Mouse (Mus musculus) liver, embryonic 11.5 days (tissue): ENCODE results near the gene Amh. TPM values are rescaled to one million over a fixed set of nuclear protein-coding genes. Genes with fewer than 3 reads are reported as not detected.

Source experiments
- ATAC-seq: fragments of 200-750 bp; cut with Nextera tagmentation; replicated peaks from 2 replicates; pipeline ENCODE4 v1.8.0; 2017; ENCODE audit warnings: moderate number of reproducible peaks, mild to moderate bottlenecking, moderate TSS enrichment, moderate library complexity; ENCODE audit not compliant: low FRiP score
- DNase-seq: peaks from one replicate; pipeline ENCODE4 v3.0.0-alpha.2; 2017; ENCODE audit warnings: low spot score
- H3K27ac ChIP-seq: fragments of 300-500 bp; sonication (generic); 2 replicates; pipeline ENCODE4 v1.5.1; 2014; ENCODE audit warnings: mild to moderate bottlenecking, low read depth, low read length, control low read depth
- H3K27me3 ChIP-seq: fragments of 300-500 bp; sonication (generic); replicated peaks from 2 replicates; pipeline ENCODE4 v1.6.1; 2014; ENCODE audit warnings: low read length, mixed read lengths; ENCODE audit not compliant: control insufficient read depth, insufficient read depth
- H3K36me3 ChIP-seq: fragments of 300-500 bp; sonication (generic); 2 replicates; pipeline ENCODE4 v1.6.1; 2014; ENCODE audit warnings: mild to moderate bottlenecking, low read length, moderate library complexity, mixed read lengths; ENCODE audit not compliant: control insufficient read depth, insufficient read depth
- H3K4me1 ChIP-seq: fragments of 300-500 bp; sonication (generic); replicated peaks from 2 replicates; pipeline ENCODE4 v1.6.1; 2014; ENCODE audit warnings: low read length, mixed read lengths; ENCODE audit not compliant: control insufficient read depth, insufficient read depth
- H3K4me2 ChIP-seq: fragments of 300-500 bp; sonication (generic); 2 replicates; pipeline ENCODE4 v1.6.1; 2014; ENCODE audit warnings: mild to moderate bottlenecking, control low read depth, moderate library complexity
- H3K4me3 ChIP-seq: fragments of 300-500 bp; sonication (generic); 2 replicates; pipeline ENCODE4 v1.5.1; 2014; ENCODE audit warnings: low read depth, low read length, control low read depth
- H3K9ac ChIP-seq: fragments of 300-500 bp; sonication (generic); 2 replicates; pipeline ENCODE4 v1.6.1; 2014; ENCODE audit warnings: low read depth, low read length, control low read depth
- H3K9me3 ChIP-seq: fragments of 300-500 bp; sonication (generic); 2 replicates; pipeline ENCODE4 v1.6.1; 2016; ENCODE audit warnings: low read length, inconsistent platforms, mixed read lengths; ENCODE audit not compliant: control insufficient read depth
- WGBS: fragments of 180-500 bp; shearing (Covaris S2); extraction: QIAGEN DNeasy Blood & Tissue Kit; methylation state at CpG from one replicate; pipeline ENCODE4 v1.1.7; 2014; 5-methylcytosine and 5-hydroxymethylcytosine counted together
- polyA plus RNA-seq: library from polyadenylated mRNA; unstranded; fragments of >200 nt; fragmentation: Nextera tagmentation; extraction: Ambion mirVana; gene quantifications from 2 replicates; pipeline ENCODE4 v1.2.1, GENCODE M21; 2014

The Amh gene
- polyA plus RNA-seq, 1 experiment from 2014 or later, result not detected

DNA sequence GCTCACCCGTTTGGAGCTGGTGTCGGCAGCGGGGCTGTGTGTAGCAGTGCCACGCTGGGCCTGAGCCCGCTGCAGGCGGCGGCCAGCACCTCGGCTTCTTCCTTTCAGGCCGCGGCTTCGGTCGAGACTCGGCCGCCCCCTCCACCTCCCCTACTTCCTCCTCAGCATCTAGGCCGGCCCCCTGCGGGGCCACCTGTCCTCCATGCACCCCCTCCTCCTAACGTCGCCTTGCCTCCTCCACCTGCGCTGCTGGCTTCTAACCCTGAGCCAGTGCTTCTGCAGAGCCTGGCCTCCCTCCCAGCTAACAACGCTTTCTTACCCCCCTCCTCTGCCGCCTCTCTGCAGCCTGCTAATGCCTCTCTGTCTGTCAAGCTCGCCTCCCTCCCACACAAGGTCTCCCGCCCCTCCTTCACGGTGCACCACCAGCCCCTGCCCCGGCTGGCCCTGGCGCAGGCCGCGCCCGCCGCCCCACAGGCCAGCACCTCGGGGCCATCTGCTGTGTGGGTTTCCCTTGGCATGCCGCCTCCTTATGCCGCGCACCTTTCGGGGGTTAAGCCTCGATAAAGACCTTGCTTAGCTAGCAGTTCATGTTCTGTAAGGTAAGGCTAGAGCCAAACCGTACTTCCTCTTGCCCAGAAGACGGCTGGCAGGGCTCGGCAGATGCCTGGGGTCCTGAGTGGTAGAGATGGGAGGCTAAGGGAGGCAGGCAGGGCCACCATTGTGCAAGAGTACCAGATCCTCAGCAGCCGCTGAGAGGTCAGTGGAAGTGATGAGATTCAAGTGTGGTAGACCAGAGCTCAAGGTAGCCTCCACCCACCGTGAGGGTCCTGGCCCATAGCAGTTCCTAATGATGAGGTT is 12.6 kb upstream of the Amh start:
- Histone ChIP-seq H3K27me3 (no peaks in the 10 kb centered on the region), H3K36me3 (peaks cover 71% of the 10 kb centered on the region), H3K9ac (no peak overlapping the region), H3K27ac (peak overlapping the region; percentile 33; the same call in 1 of the 2 replicates), H3K9me3 (no peaks in the 10 kb centered on the region), H3K4me2 (no peak overlapping the region), H3K4me1 (peaks cover 17% of the 10 kb centered on the region), H3K4me3 (no peak overlapping the region)
- DNase-seq, result no peak
- WGBS, result 65% methylated on average over 41 of the region's 41 CpGs
- no peak for ATAC-seq

DNA sequence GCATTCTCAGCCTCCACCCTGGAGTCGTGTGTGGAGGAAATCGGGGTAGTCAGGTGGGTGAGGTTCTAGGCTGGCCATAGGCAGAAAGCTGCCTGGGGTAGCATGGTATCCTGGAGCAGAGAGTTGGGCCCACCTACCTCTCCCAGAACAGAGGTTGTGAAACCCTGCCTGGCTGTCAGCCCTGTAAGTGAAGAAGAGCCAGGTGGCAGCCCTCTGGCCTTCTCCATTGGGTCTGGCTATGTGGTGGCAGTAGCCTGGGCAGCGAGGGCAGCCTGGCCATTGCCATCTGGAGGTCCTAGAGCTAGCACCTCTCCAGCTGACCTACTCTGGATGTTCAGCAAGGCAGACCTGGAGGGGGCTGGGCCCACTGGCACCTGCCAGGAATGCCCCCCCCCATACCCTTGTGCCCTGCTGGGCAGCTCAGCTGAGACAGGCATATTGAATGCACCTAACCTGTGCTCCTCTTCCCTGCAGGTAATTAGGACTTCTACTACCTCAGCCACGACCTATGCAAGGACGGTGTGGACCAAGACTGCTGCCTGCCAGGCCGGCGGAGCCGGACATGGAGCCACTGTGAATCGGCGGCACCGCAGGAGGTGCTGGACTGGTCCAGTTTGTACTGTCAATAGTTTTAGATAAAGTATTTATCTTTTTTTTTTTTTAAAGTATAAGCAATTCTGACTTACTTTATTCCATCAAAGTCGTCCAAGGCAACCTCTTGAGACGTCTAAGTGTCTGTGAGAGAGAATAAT is 11.8 kb upstream of the Amh start:
- Histone ChIP-seq H3K9me3 (no peaks in the 10 kb centered on the region), H3K27ac (no peak overlapping the region), H3K36me3 (peaks cover 63% of the 10 kb centered on the region), H3K27me3 (no peaks in the 10 kb centered on the region), H3K4me3 (no peak overlapping the region), H3K9ac (no peak overlapping the region), H3K4me2 (no peak overlapping the region), H3K4me1 (peaks cover 17% of the 10 kb centered on the region)
- DNase-seq (no peak), ATAC-seq (no peak)
- WGBS, result 90% methylated on average over 13 of the region's 13 CpGs

DNA sequence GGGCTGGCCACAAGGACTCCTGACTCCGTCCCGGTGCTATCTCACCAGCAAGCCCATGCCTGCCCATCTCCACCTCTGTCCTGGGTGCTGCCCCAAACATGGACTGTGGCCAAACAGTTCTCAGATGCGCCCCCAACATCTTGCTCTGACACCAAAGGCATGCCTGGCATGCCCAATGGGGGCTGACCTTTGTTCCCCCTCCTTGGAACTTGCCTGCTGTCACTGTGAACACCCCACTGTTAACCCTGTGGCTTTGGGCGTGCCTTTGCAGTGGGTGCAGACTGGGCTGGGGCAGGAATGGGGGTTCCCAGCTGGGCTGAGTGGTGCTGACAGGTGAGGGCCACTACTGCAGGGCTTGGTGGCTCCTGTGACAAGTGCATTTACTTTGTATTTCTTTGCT is 11.2 kb upstream of the Amh start:
- Histone ChIP-seq H3K36me3 (peaks cover 58% of the 10 kb centered on the region), H3K27me3 (no peaks in the 10 kb centered on the region), H3K9me3 (no peaks in the 10 kb centered on the region), H3K4me1 (peaks cover 17% of the 10 kb centered on the region), H3K9ac (no peak overlapping the region), H3K27ac (no peak overlapping the region), H3K4me3 (no peak overlapping the region), H3K4me2 (no peak overlapping the region)
- DNase-seq (no peak), ATAC-seq (no peak)
- WGBS, result 86% methylated on average over 4 of the region's 4 CpGs

DNA sequence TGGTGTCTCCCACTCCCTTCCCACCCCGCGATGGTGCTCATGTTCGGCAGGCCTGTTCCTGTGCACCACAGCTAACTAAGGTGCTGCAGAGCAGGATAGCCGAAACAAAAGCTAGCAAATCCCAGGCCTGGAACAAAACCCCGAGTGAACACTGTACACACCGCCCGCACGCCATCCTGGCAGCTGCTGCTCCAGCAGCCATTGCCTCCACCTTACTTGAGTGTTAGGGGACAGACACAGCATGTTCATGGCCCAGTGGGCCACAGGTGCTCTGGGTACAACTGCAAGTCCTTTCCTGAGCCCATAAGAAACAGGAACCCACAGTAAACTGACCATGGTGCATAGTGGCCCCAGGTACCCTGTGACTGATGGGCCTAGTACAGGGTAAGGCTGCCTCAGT is 10.3 kb upstream of the Amh start:
- WGBS, result 87% methylated on average over 8 of the region's 8 CpGs
- Histone ChIP-seq H3K27me3 (no peaks in the 10 kb centered on the region), H3K4me3 (no peak overlapping the region), H3K4me1 (peaks cover 19% of the 10 kb centered on the region), H3K27ac (no peak overlapping the region), H3K9ac (no peak overlapping the region), H3K36me3 (peaks cover 49% of the 10 kb centered on the region), H3K4me2 (no peak overlapping the region), H3K9me3 (no peaks in the 10 kb centered on the region)
- no peak for ATAC-seq
- DNase-seq, result no peak

DNA sequence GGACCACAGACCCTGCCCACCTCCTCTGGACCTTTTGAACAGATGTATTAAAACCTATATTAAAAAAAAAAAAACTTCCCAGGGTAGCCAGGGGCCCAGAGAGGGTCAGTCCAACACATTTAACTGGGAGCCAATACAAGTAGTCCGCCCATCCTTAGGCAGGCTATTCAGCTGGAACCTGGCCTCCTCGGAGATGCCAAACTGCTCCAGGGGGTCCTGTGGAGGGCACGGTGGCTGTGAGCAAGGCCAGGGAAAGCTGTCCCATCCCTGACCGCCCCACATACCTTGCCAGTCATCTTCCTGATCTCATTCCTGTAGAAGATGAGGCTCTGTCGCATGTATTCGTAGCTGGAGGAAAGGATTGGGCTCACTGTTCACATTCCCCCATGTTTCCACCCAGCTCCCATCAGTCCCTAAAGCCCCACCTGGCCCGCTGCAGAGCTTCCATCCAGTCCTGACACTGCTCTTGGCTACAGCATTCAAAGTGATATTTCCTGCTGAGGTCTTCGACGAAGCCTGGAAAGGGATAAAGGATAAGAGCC is 8.7 kb upstream of the Amh start:
- Histone ChIP-seq H3K27me3 (no peaks in the 10 kb centered on the region), H3K9me3 (no peaks in the 10 kb centered on the region), H3K27ac (no peak overlapping the region), H3K36me3 (peaks cover 44% of the 10 kb centered on the region), H3K4me3 (peak overlapping the region; percentile 89), H3K9ac (peak overlapping the region; percentile 98; the same call in 1 of the 2 replicates), H3K4me2 (peak overlapping the region; percentile 87), H3K4me1 (peaks cover 19% of the 10 kb centered on the region)
- no peak for ATAC-seq
- 84% methylated on average over 9 of the region's 9 CpGs for WGBS
- DNase-seq, result no peak

DNA sequence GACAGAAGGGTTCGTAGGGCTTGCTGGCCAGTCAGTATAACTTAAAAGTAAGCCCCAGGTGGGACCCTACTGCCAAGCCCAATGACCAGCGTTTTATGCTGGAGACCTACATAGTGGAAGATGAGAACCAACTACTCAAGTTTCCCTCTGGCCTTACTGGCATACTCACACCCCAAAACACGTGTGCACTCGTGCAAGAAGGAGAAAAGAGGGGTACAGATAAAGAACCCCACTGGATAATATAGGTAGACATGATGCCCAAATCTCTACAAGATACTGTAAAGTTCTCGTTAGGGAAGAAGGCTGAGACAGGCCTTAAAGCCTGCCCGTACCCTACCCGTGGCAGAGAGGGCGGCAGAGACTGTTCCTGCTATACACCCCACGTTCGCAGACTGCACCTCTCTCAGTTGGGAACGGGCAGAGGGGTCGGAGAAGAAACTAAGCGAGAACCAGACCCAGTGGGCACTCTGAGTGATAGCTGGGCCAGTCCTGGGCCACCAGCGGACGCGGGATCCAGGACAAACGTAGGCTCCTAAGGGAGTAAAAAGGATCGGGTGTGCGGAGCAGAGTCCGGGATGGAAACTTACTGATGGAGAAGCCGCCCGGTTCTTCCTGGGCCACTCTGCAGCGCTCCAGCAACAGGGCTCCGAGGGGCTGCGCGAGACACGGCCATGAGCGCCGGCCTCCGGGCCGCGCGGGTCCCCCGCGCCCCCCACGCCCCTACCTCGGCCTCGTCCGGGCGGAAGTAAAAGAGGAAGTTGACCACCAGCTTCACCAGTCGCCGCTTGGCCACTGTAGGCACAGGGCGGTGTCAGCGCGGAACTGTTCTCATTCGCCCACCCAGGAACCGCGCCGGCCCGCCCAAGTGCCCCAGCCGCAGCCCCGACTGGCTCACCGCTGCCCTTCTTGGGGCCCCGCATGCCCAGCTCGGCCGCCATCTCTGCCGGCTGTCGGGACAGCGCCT is 7.6 kb upstream of the Amh start:
- WGBS, result 3% methylated on average over 59 of the region's 59 CpGs
- no peak for DNase-seq

DNA sequence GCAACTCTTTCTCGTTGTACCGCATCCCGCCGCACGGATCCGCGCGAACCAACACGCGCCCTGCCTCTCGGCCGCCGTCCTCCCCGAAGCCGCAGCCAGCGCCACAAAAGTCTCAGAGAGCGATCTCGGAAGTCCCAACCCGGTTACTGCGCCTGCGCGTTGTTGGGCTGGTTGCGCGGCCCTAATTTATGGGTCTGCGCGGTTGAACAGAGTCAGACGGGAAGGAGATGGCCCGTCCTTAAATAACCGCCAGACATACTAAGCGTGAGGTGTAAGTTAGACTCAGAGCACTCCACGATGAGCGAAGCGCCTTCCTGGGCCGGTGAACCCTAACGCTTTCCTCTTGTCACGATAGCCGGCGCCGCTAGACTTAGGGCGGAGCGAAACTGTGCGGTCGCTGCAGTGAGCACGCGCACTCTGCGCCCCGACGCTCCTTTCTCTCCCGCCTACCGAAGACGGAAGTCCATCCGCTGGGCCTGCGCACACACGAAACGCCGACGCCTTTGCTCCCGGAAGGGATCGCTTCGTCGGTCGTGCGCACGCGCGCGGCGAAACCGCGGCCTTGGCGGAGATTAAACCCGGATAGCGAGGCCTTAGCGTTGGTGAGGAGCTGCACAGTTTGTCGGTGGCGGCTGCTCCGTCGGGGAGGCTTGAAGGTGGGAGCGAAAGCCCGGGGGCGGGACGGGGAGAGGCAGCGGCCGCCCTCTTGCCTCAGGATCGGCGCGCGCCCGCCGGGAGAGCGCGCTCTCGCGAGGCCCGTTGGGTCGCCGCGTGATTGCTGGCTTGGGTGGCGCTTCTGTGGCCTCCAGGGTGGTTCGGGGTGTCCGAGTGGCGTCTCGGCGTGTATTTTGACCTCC is 6.7 kb upstream of the Amh start, which contains the start of the genes Sf3a2 and Plekhj1:
Sf3a2 (plus strand) TSS at position 49 of the 857 bp plus-strand sequence.
Plekhj1 (minus strand) TSS at position 477 of the 857 bp plus-strand sequence.
- peaks cover 52% of the 10 kb centered on the region for H3K36me3 ChIP-seq
- peak within 1 kb of the TSS; percentile 87 for H3K4me2 ChIP-seq
- peak within 1 kb of the TSS; percentile 89 for H3K4me3 ChIP-seq
- peak within 1 kb of the TSS; percentile 98 for H3K9ac ChIP-seq
- peak within 1 kb of the TSS; percentile 98 for H3K27ac ChIP-seq
- DNase-seq, result peak; percentile 95
- ATAC-seq, result peak; percentile 90
- no peaks in the 10 kb centered on the region for H3K9me3 ChIP-seq
- H3K4me1 ChIP-seq, result peaks cover 19% of the 10 kb centered on the region
- WGBS, result under 1% methylated on average over 104 of the region's 104 CpGs
- H3K27me3 ChIP-seq, result no peaks in the 10 kb centered on the region

More for the DNA sequence above, 7.6 kb upstream of the Amh start:
- Histone ChIP-seq H3K4me3 (peak overlapping the region; percentile 89), H3K27me3 (no peaks in the 10 kb centered on the region), H3K9me3 (no peaks in the 10 kb centered on the region), H3K27ac (peak overlapping the region; percentile 98), H3K36me3 (peaks cover 45% of the 10 kb centered on the region), H3K9ac (peak overlapping the region; percentile 98), H3K4me2 (peak overlapping the region; percentile 87), H3K4me1 (peaks cover 19% of the 10 kb centered on the region)
- ATAC-seq, result peak; percentile 61
